Mouse (Mus musculus): ENCODE measurements around the gene Pcnx. TPM values are rescaled to one million over a fixed set of nuclear protein-coding genes. Genes with fewer than 3 reads are reported as not detected.
A peak's percentile ranks its signal among the peaks of the same experiment; 100 is the strongest.

Pcnx gene
- polyA plus RNA-seq, 2 experiments: 0.71 to 2.4 TPM

GRCm38 (mm10) chr12:81904456-81904855 lies 44.6 kb downstream of the Pcnx start:
- H3K36me3 ChIP-seq (replicated peaks; ENCODE audit: control insufficient read depth, insufficient read depth, low read depth): no peaks in the 10 kb centered on the region
- H3K4me2 ChIP-seq (ENCODE audit: low read depth): no peak overlapping the region
- DNase-seq (ENCODE audit: low read depth in 3 of 3, low spot score in 3 of 3) (no peak), ATAC-seq (ENCODE audit: insufficient read depth) (no peak)
- no peaks in the 10 kb centered on the region; a peak in 1 of 4 replicates for H3K4me1 ChIP-seq (replicated peaks; ENCODE audit: control insufficient read depth in 2 of 2, insufficient read depth in 2 of 2, low read length in 1 of 2)
- no peak overlapping the region for H3K9ac ChIP-seq (replicated peaks)
- H3K4me3 ChIP-seq (ENCODE audit: insufficient read depth in 1 of 2, low read depth in 2 of 2, low read length in 2 of 2): no peak overlapping the region
- no peak for TF ChIP-seq CTCF (IDR thresholded peaks at IDR 0.05; ENCODE audit: low read depth)
- no peak for TF ChIP-seq EP300 (IDR thresholded peaks at IDR 0.05; ENCODE audit: low read depth)
- no peak overlapping the region for H3K27ac ChIP-seq
- 75% methylated on average over 2 of the region's 2 CpGs for WGBS (ENCODE audit: insufficient replicate concordance)
- H3K9me3 ChIP-seq (ENCODE audit: control insufficient read depth, low read length): no peaks in the 10 kb centered on the region
- no peaks in the 10 kb centered on the region for H3K27me3 ChIP-seq (ENCODE audit: control insufficient read depth, insufficient read depth, low read length)

- peak; percentile 37; the same call in 1 of the 2 replicates for ATAC-seq (ENCODE audit: insufficient read depth)
- TF ChIP-seq CTCF (IDR thresholded peaks at IDR 0.05; ENCODE audit: low read depth): no peak
- 0 out of 2 replicates have a peak, but pooled peaks have one; percentile 25 for TF ChIP-seq EP300 (IDR thresholded peaks at IDR 0.05; ENCODE audit: low read depth)
- H3K27me3 ChIP-seq (ENCODE audit: control insufficient read depth, insufficient read depth, low read length): no peaks in the 10 kb centered on the region
- 22% methylated on average over 2 of the region's 2 CpGs for WGBS (ENCODE audit: insufficient replicate concordance)
- no peak overlapping the region for H3K27ac ChIP-seq
- H3K36me3 ChIP-seq (replicated peaks; ENCODE audit: control insufficient read depth, insufficient read depth, low read depth): no peaks in the 10 kb centered on the region
- H3K4me2 ChIP-seq (ENCODE audit: low read depth): no peak overlapping the region
- no peaks in the 10 kb centered on the region for H3K9me3 ChIP-seq (ENCODE audit: control insufficient read depth, low read length)
- no peak for DNase-seq (ENCODE audit: low read depth in 3 of 3, low spot score in 3 of 3)
- no peak overlapping the region for H3K9ac ChIP-seq (replicated peaks)
- no peak overlapping the region for H3K4me3 ChIP-seq (ENCODE audit: insufficient read depth in 1 of 2, low read depth in 2 of 2, low read length in 2 of 2)
- no peaks in the 10 kb centered on the region; a peak in 1 of 4 replicates for H3K4me1 ChIP-seq (replicated peaks; ENCODE audit: control insufficient read depth in 2 of 2, insufficient read depth in 2 of 2, low read length in 1 of 2)
These were observed 46.0 kb downstream of the Pcnx start for GRCm38 (mm10) chr12:81905865-81906264.

GRCm38 (mm10) chr12:81907741-81908357 lies 48.0 kb downstream of the Pcnx start:
- WGBS (ENCODE audit: insufficient replicate concordance): 52% methylated on average over 4 of the region's 4 CpGs
- Histone ChIP-seq H3K9me3 (ENCODE audit: control insufficient read depth, low read length) (no peaks in the 10 kb centered on the region), H3K4me2 (ENCODE audit: low read depth) (no peak overlapping the region), H3K36me3 (replicated peaks; ENCODE audit: control insufficient read depth, insufficient read depth, low read depth) (no peaks in the 10 kb centered on the region), H3K27ac (no peak overlapping the region), H3K4me1 (replicated peaks; ENCODE audit: control insufficient read depth in 2 of 2, insufficient read depth in 2 of 2, low read length in 1 of 2) (no peaks in the 10 kb centered on the region; a peak in 1 of 4 replicates), H3K4me3 (ENCODE audit: insufficient read depth in 1 of 2, low read depth in 2 of 2, low read length in 2 of 2) (no peak overlapping the region), H3K27me3 (ENCODE audit: control insufficient read depth, insufficient read depth, low read length) (no peaks in the 10 kb centered on the region), H3K9ac (replicated peaks) (no peak overlapping the region)
- TF ChIP-seq EP300 (IDR thresholded peaks at IDR 0.05; ENCODE audit: low read depth) (no peak), CTCF (IDR thresholded peaks at IDR 0.05; ENCODE audit: low read depth) (no peak)
- ATAC-seq (ENCODE audit: insufficient read depth) (no peak), DNase-seq (ENCODE audit: low read depth in 3 of 3, low spot score in 3 of 3) (no peak)

- H3K36me3 ChIP-seq (replicated peaks; ENCODE audit: control insufficient read depth, insufficient read depth, low read depth): no peaks in the 10 kb centered on the region
- no peaks in the 10 kb centered on the region for H3K9me3 ChIP-seq (ENCODE audit: control insufficient read depth, low read length)
- DNase-seq (ENCODE audit: low read depth in 3 of 3, low spot score in 3 of 3): no peak
- no peaks in the 10 kb centered on the region; a peak in 1 of 4 replicates for H3K4me1 ChIP-seq (replicated peaks; ENCODE audit: control insufficient read depth in 2 of 2, insufficient read depth in 2 of 2, low read length in 1 of 2)
- H3K27me3 ChIP-seq (ENCODE audit: control insufficient read depth, insufficient read depth, low read length): no peaks in the 10 kb centered on the region
- WGBS (ENCODE audit: insufficient replicate concordance): 56% methylated on average over 5 of the region's 5 CpGs
- no peak overlapping the region for H3K27ac ChIP-seq
- H3K4me2 ChIP-seq (ENCODE audit: low read depth): no peak overlapping the region
- no peak for ATAC-seq (ENCODE audit: insufficient read depth)
- no peak overlapping the region for H3K9ac ChIP-seq (replicated peaks)
- no peak for TF ChIP-seq CTCF (IDR thresholded peaks at IDR 0.05; ENCODE audit: low read depth)
- no peak for TF ChIP-seq EP300 (IDR thresholded peaks at IDR 0.05; ENCODE audit: low read depth)
- no peak overlapping the region for H3K4me3 ChIP-seq (ENCODE audit: insufficient read depth in 1 of 2, low read depth in 2 of 2, low read length in 2 of 2)
These were observed 50.6 kb downstream of the Pcnx start for GRCm38 (mm10) chr12:81910439-81910838.

DNA sequence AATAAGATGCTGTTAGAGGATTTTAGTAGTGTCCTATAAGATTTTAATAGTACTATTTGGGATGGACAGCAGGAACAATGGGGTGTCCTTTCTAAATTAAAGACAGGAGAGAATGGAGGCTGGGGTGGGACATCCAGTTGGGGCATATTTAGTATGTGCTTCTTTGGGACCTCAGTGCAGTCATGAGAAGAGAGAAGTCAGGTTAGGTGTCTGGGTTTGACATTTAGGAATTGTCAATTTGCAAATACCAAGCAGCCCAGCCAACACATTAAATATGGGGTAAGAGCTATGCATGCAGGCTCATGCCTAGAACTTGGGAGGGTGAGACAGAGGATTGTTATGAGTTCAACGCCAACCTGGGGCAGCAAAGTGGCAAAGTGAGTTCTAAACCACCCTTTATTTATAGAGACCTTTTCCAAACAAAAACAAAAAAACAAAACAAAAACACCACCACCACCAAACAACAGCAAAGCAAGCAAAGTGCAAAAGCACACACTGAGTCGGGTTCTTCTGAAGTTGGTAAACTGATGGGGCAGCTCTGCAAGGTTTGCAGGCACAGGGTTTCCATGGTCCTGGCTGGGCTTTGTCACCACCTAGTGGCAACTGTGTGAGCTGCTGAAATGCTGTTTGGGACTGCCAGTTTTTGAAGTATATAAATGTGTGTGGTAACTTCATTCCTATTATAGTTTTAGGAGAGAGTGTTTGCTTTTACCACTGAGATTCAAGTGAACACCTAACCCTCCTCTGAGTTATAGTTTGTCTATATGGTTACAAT lies 55.5 kb downstream of the Pcnx start:
- Histone ChIP-seq H3K36me3 (replicated peaks; ENCODE audit: control insufficient read depth, insufficient read depth, low read depth) (no peaks in the 10 kb centered on the region), H3K9ac (replicated peaks) (no peak overlapping the region), H3K9me3 (ENCODE audit: control insufficient read depth, low read length) (no peaks in the 10 kb centered on the region), H3K4me3 (ENCODE audit: insufficient read depth in 1 of 2, low read depth in 2 of 2, low read length in 2 of 2) (no peak overlapping the region), H3K27me3 (ENCODE audit: control insufficient read depth, insufficient read depth, low read length) (no peaks in the 10 kb centered on the region), H3K27ac (no peak overlapping the region), H3K4me1 (replicated peaks; ENCODE audit: control insufficient read depth in 2 of 2, insufficient read depth in 2 of 2, low read length in 1 of 2) (no peaks in the 10 kb centered on the region), H3K4me2 (ENCODE audit: low read depth) (no peak overlapping the region)
- peak in 2 of 3 experiments; percentile 9 to 24 for DNase-seq (ENCODE audit: low read depth in 3 of 3, low spot score in 3 of 3)
- WGBS (ENCODE audit: insufficient replicate concordance): 49% methylated on average over 2 of the region's 2 CpGs
- peak; percentile 83 for TF ChIP-seq CTCF (IDR thresholded peaks at IDR 0.05; ENCODE audit: low read depth)
- TF ChIP-seq EP300 (IDR thresholded peaks at IDR 0.05; ENCODE audit: low read depth): no peak
- no peak for ATAC-seq (ENCODE audit: insufficient read depth)
